Mouse (Mus musculus): ENCODE data around the gene Cd37. TPM values are rescaled to one million over a fixed set of nuclear protein-coding genes. Genes with fewer than 3 reads are reported as not detected.

Cd37 gene
- 100 to 1,000 TPM; 565 to 611 TPM for polyA plus RNA-seq (2017; shearing (Covaris generic))

GRCm38 (mm10) chr7:45238723-45239496 is at the start of gene Cd37:
TSS of gene Cd37 (minus strand) at chr7:45239115.

GRCm38 (mm10) chr7:45277136-45277760 is 38.3 kb upstream of the Cd37 start, which contains the start of gene Slc6a21:
TSS of gene Slc6a21 (plus strand) at chr7:45277513.

GRCm38 (mm10) chr7:45240633-45241388 is 1.9 kb upstream of the Cd37 start, which contains the start of gene Slc6a16:
TSS of gene Slc6a16 (plus strand) at chr7:45241085.

GRCm38 (mm10) chr7:45215673-45216441 is 23.1 kb downstream of the Cd37 start, which contains the start of gene Tead2:
TSS of gene Tead2 (plus strand) at chr7:45215753.

GRCm38 (mm10) chr7:45211851-45212251 is 27.1 kb downstream of the Cd37 start, which contains the start of gene Dkkl1:
TSS of gene Dkkl1 (minus strand) at chr7:45212147.

GRCm38 (mm10) chr7:45204380-45205143 is 34.4 kb downstream of the Cd37 start, which contains the start of gene Ccdc155:
TSS of gene Ccdc155 (minus strand) at chr7:45204892.

Other genes starting within 250 kb of the Cd37 start
- 100 to 1,000 TPM; 224 to 233 TPM for gene Irf3, start 241.5 kb downstream of the Cd37 start, polyA plus RNA-seq (2017; shearing (Covaris generic))
- 10 to 100 TPM; 23.6 to 30.4 TPM for gene Bcl2l12, start 240.4 kb downstream of the Cd37 start, polyA plus RNA-seq (2017; shearing (Covaris generic))
- 10 to 100 TPM; 34.5 to 35.4 TPM for gene Scaf1, start 222.8 kb downstream of the Cd37 start, polyA plus RNA-seq (2017; shearing (Covaris generic))
- gene Rras, start 221.2 kb downstream of the Cd37 start, polyA plus RNA-seq (2017; shearing (Covaris generic)): 10 to 100 TPM; 30.9 to 34.3 TPM
- 1 to 10 TPM; 2.2 to 4.1 TPM for gene Prr12, start 186.2 kb downstream of the Cd37 start, polyA plus RNA-seq (2017; shearing (Covaris generic))
- 100 to 1,000 TPM in 1 of 2 experiments, 10 to 100 TPM in 1; 99.4 to 115 TPM for gene Nosip, start 176.7 kb downstream of the Cd37 start, polyA plus RNA-seq (2017; shearing (Covaris generic))
- gene Prrg2, start 176.4 kb downstream of the Cd37 start, polyA plus RNA-seq (2017; shearing (Covaris generic)): 1 to 10 TPM; 2.7 to 4.1 TPM
- gene Rcn3, start 146.9 kb downstream of the Cd37 start, polyA plus RNA-seq (2017; shearing (Covaris generic)): 10 to 100 TPM in 1 of 2 experiments, 1 to 10 TPM in 1; 3.5 to 13.7 TPM
- gene Fcgrt, start 135.3 kb downstream of the Cd37 start, polyA plus RNA-seq (2017; shearing (Covaris generic)): 1 to 10 TPM; 1.1 to 5.2 TPM
- 1,000 to 10,000 TPM; 2,095 to 2,158 TPM for gene Rps11, start 114.7 kb downstream of the Cd37 start, polyA plus RNA-seq (2017; shearing (Covaris generic))
- gene Rpl13a, start 110.4 kb downstream of the Cd37 start, polyA plus RNA-seq (2017; shearing (Covaris generic)): 1,000 to 10,000 TPM; 2,041 to 2,586 TPM
- gene Gm45713, start 102.9 kb downstream of the Cd37 start, polyA plus RNA-seq (2017; shearing (Covaris generic)): not detected
- gene Flt3l, start 102.7 kb downstream of the Cd37 start, polyA plus RNA-seq (2017; shearing (Covaris generic)): 100 to 1,000 TPM; 207 to 313 TPM
- gene Pih1d1, start 84.8 kb downstream of the Cd37 start, polyA plus RNA-seq (2017; shearing (Covaris generic)): 10 to 100 TPM; 53.5 to 57.9 TPM
- 10 to 100 TPM; 50.3 to 78.2 TPM for gene Aldh16a1, start 84.5 kb downstream of the Cd37 start, polyA plus RNA-seq (2017; shearing (Covaris generic))
- gene Slc17a7, start 75.2 kb downstream of the Cd37 start, polyA plus RNA-seq (2017; shearing (Covaris generic)): under 1 TPM in 1 of 2 experiments, not detected in 1; 0.16 TPM
- not detected for gene Gfy, start 59.5 kb downstream of the Cd37 start, polyA plus RNA-seq (2017; shearing (Covaris generic))
- gene Pth2, start 58.1 kb downstream of the Cd37 start, polyA plus RNA-seq (2017; shearing (Covaris generic)): not detected
- gene Ccdc155, start 34.2 kb downstream of the Cd37 start, polyA plus RNA-seq (2017; shearing (Covaris generic)): under 1 TPM; 0.24 to 0.70 TPM
- gene Dkkl1, start 27.0 kb downstream of the Cd37 start, polyA plus RNA-seq (2017; shearing (Covaris generic)): 10 to 100 TPM; 23.4 to 31.7 TPM
- 1 to 10 TPM; 3.8 to 5.8 TPM for gene Tead2, start 23.4 kb downstream of the Cd37 start, polyA plus RNA-seq (2017; shearing (Covaris generic))
- under 1 TPM in 1 of 2 experiments, not detected in 1; 0.40 TPM for gene Slc6a16, start 2.0 kb upstream of the Cd37 start, polyA plus RNA-seq (2017; shearing (Covaris generic))
- gene Slc6a21, start 38.4 kb upstream of the Cd37 start, polyA plus RNA-seq (2017; shearing (Covaris generic)): under 1 TPM; 0.18 to 0.38 TPM
- gene Trpm4, start 94.7 kb upstream of the Cd37 start, polyA plus RNA-seq (2017; shearing (Covaris generic)): 10 to 100 TPM in 1 of 2 experiments, 1 to 10 TPM in 1; 9.5 to 13.8 TPM
- gene Hrc, start 96.2 kb upstream of the Cd37 start, polyA plus RNA-seq (2017; shearing (Covaris generic)): not detected
- gene Ppfia3, start 127.9 kb upstream of the Cd37 start, polyA plus RNA-seq (2017; shearing (Covaris generic)): under 1 TPM; 0.36 to 0.60 TPM
- under 1 TPM in 1 of 2 experiments, not detected in 1; 0.90 TPM for gene Lin7b, start 131.5 kb upstream of the Cd37 start, polyA plus RNA-seq (2017; shearing (Covaris generic))
- gene Snrnp70, start 156.6 kb upstream of the Cd37 start, polyA plus RNA-seq (2017; shearing (Covaris generic)): 100 to 1,000 TPM; 192 to 196 TPM
- under 1 TPM in 1 of 2 experiments, not detected in 1; 0.17 TPM for gene Kcna7, start 166.5 kb upstream of the Cd37 start, polyA plus RNA-seq (2017; shearing (Covaris generic))
- under 1 TPM; 0.71 to 0.96 TPM for gene Ntf5, start 174.6 kb upstream of the Cd37 start, polyA plus RNA-seq (2017; shearing (Covaris generic))
- gene Lhb, start 181.7 kb upstream of the Cd37 start, polyA plus RNA-seq (2017; shearing (Covaris generic)): not detected
- gene Gys1, start 195.7 kb upstream of the Cd37 start, polyA plus RNA-seq (2017; shearing (Covaris generic)): 10 to 100 TPM; 14.1 to 14.9 TPM
- gene Ruvbl2, start 199.0 kb upstream of the Cd37 start, polyA plus RNA-seq (2017; shearing (Covaris generic)): 10 to 100 TPM; 62.1 to 62.7 TPM
- 1,000 to 10,000 TPM; 1,804 to 2,248 TPM for gene Ftl1, start 220.8 kb upstream of the Cd37 start, polyA plus RNA-seq (2017; shearing (Covaris generic))
- gene Bax, start 227.8 kb upstream of the Cd37 start, polyA plus RNA-seq (2017; shearing (Covaris generic)): 100 to 1,000 TPM; 267 to 295 TPM
- 1 to 10 TPM; 2.5 to 5.9 TPM for gene Tulp2, start 242.8 kb upstream of the Cd37 start, polyA plus RNA-seq (2017; shearing (Covaris generic))
- gene Gm45808, start 247.7 kb upstream of the Cd37 start, polyA plus RNA-seq (2017; shearing (Covaris generic)): not detected
- gene Dhdh, start 249.7 kb upstream of the Cd37 start, polyA plus RNA-seq (2017; shearing (Covaris generic)): under 1 TPM; 0.60 to 0.68 TPM

Measured in inflammation-experienced regulatory T-cells (primary cell).